Mouse (Mus musculus): ENCODE measurements around the gene Eaf2.
A peak's percentile ranks its signal among the peaks of the same experiment; 100 is the strongest.

Gene Eaf2

GRCm38 (mm10) chr16:36828820-36829219, 46.0 kb downstream of the Eaf2 start:
- DNase-seq: no peak

DNA sequence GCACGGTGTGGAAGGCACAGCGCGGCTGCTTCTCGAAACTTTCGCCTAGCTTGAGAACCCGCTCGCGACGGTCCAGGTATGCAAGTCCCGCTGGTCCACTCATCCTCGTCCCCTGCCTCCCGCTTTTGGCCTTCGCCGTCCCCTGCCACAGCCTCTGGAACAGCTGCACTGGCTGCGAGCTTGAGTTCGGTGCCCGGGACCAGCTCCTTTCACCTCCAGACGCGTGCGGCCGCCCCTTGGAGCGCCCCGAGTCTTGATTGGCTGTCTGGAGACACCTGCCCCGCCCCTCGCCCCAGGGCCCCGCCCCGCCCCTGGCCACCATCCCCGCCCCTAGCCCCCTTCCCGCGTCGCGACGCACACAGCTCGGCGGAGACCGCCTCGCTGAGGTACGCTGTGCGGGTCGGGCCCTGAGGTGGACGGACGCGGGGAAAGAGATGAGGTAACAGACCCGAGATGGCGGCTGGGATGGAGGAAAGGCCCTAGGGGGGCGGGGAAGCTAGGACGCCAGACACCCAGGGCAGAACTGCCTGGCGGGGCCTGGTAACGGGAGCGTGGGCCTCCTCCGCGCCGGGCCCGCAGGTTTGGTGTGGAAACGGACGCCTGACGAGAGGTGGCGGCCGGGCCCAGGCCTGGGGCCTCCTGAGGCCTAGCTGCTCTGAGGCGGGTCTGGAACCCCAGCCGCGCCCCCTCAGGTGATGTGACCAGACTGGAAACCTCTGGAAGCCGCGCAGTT, 46.6 kb downstream of the Eaf2 start, which contains the start of gene Iqcb1:
TSS of gene Iqcb1 (plus strand) at position 332 of the 733 bp plus-strand sequence.
- DNase-seq: peak; percentile 83

DNA sequence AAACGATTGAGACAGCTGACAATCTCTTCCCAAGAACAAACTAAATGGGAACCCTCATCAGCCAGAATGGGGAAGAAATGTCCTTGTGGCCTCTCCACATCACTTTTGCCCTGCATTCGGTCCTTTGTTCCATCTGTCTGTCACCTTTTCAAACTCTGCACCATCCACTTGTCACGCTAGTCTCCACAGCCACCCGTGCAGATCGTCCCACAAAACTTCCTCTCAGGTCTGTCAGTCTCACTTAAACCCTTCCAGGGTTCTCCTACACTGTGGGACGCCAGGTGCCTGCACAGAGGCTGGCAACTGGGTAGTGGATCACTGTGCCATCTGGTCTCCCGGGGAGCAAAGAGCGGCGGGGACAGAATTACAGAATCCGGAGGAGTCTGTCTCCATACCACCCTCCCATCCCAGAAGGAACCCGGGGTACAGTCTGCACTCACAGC, 47.2 kb downstream of the Eaf2 start:
- no peak for DNase-seq

- no peak for DNase-seq
These were observed 53.3 kb downstream of the Eaf2 start for GRCm38 (mm10) chr16:36821474-36821873.

GRCm38 (mm10) chr16:36820747-36821146, 54.1 kb downstream of the Eaf2 start:
- no peak for DNase-seq

GRCm38 (mm10) chr16:36820016-36820415, 54.8 kb downstream of the Eaf2 start:
- no peak for DNase-seq

DNA sequence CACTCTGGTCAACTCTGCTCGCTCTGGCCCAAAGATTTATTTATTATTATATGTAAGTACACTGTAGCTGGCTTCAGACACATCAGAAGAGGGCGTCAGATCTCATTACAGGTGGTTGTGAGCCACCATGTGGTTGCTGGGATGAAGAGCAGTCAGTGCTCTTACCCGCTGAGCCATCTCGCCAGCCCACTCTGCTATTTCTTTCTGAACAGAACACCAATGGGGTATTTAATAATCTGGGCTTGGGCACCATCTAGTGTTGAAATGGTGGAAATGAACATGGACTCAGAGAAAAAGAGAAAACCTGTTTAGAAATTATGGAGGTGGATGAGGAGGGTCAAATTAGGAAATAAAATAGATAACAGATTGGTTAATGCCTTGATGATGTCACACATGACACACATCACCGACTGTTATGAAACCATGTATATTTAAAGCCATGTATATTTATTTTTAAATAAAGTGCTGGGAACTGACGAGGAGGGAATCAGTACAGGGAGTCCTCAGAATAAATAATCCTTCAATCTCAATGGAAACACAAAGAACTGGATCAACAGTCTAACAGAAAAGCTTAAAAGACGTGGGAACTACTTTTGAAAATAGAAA, 57.4 kb downstream of the Eaf2 start:
- DNase-seq: peak; percentile 86

DNA sequence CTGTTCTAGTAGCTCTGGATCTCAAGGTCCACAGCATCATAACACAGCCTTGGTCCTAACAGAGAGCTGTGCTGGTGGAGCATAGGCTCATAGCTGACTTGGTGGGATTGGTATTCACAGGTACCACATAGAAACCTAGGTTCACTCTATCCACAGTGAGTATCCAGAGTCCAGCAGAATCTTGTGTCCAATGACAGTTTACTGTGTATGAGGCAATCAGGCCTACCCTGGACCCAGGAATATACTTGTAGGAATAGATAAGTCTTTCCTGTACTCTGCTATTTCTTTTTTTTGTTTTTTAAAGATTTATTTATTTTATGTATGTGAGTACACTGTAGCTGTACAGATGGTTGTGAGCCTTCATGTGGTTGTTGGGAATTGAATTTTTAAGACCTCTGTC, 57.9 kb downstream of the Eaf2 start:
- DNase-seq: no peak

- no peak for DNase-seq
These were observed 61.1 kb downstream of the Eaf2 start for GRCm38 (mm10) chr16:36813680-36814079.

DNA sequence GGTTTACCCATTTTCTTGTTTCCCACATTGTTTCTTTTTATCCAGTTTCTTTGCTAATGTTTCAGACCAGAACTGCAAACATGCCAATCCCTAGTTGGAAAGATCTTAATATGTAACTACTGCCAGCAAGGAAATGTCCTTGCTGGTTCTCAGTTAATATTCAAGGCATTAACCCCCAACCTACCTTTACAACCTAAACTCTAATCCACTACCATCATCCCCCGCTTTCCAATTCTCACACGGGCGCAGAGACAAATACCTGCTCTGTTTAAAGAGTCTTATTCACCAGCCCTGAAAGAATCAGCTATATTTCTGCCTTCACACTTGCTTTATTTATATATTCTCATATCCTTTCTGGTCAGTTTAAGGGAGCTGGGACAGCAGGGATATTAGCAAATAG, 66.2 kb downstream of the Eaf2 start:
- DNase-seq: peak; percentile 48

DNA sequence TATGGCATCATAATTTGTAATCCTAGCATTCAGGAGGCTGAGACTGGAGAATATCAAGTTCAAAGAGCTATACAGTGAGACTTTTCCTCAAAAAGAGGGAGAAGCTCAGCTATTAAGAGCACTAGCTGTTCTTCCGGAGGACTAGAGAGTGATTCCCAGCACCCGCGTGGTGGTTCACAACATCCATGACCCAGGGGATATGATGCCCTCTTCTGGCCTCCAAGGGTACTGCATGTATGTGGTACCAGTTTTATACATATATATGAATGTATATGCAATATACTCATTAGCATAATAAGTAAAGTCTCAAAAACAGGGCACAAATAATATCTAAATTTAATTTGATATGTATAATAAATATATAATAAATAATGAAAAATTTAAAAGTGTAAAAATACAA, 72.4 kb downstream of the Eaf2 start:
- DNase-seq: no peak

DNA sequence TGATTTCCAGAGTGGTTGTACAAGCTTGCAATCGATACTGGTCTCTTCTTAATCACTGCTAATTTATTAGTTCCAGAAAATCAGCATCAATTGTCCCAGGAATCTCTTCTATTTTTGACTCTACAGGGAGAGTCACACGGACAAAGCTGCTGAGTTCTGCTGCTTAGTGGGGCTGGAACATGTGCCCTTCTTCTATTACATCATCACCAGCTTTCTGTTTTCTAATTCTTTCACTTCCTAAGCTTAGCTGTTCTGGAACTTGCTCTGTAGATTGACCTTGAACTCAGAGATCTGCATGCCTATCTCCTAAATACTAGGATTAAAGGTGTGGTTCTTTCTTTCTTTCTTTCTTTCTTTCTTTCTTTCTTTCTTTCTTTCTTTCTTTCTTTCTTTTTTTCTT, 76.5 kb downstream of the Eaf2 start:
- DNase-seq: no peak

DNA sequence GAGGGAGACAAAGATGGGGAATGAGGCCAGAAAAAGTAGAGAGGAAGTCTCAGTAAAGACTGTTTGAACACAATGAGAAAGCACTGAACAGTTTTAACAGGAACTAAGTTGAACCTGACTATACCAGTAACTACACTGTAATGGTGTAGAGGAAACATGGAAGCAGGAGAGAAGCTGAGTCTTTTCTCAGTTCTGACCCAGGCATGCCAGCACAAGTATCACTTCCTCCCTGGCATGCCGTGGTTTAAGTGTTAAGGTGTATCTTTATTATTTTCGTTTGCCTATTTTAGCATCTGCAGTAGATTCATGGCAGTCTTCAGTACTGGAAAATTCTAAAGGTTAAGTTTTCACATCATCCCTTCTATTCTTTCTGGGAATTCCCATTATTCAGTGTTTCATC, 79.8 kb downstream of the Eaf2 start:
- no peak for DNase-seq

GRCm38 (mm10) chr16:36790166-36790565, 84.6 kb downstream of the Eaf2 start:
- no peak for DNase-seq

GRCm38 (mm10) chr16:36786466-36786865, 88.3 kb downstream of the Eaf2 start:
- DNase-seq: peak; percentile 42

GRCm38 (mm10) chr16:36784594-36785313, 90.0 kb downstream of the Eaf2 start, which contains the start of gene Slc15a2:
Gene Slc15a2 (minus strand): TSS chr16:36784962.
- DNase-seq: peak; percentile 55

GRCm38 (mm10) chr16:36784146-36784545, 90.7 kb downstream of the Eaf2 start:
- DNase-seq: no peak

DNA sequence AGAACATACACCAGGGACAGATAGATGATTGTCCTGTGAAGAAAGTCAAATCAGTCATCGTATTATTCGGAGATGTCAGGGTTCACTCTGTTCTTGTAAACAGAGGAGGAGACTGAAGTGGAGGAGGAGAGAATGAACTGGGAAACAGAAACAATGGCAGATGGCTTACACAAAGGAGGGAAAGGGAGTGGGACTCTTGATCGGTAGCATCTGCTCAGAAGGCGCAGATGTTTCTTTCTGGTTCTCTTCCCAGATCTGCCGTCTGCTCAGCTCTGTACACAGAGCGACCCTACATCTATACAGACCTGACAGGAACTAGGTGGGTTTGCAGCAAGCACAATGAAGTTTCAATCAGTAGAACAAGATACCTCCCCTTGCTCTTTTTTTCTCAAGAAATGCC, 99.1 kb downstream of the Eaf2 start:
- DNase-seq: no peak

DNA sequence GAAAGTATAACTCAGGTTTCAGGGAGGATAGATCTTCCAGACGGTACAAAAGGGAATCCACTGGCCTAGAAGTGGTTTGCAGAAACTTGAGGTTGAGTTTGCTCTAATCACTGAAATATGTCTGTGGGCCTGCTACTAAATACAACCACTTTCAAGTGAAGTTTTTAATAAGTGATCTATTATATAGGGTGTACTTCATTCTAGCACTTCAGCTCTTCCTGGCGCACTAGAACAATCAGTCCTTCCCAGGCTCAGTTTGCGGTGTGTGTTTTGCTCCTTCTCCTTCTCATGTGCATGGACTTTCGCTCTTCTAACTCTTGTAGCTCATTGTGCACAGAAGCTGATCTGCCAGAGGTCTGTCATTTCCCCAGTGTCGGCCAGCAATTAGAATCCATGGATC, 101.8 kb downstream of the Eaf2 start:
- no peak for DNase-seq

- no peak for DNase-seq
These were observed 103.1 kb downstream of the Eaf2 start for GRCm38 (mm10) chr16:36771703-36772102.

GRCm38 (mm10) chr16:36771244-36771643, 103.6 kb downstream of the Eaf2 start:
- no peak for DNase-seq

- DNase-seq: no peak
These were observed 104.0 kb downstream of the Eaf2 start for GRCm38 (mm10) chr16:36770830-36771229.

- DNase-seq: no peak
These were observed 104.5 kb downstream of the Eaf2 start for GRCm38 (mm10) chr16:36770191-36770771.
